Mouse (Mus musculus) kidney, adult 2 months (tissue): ENCODE data around the gene Bcat2.

Experiments
- CTCF ChIP-seq: fragments of 200-500 bp; conservative IDR thresholded peaks from 2 replicates; pipeline ENCODE4 v1.5.1; 2011; ENCODE audit warnings: low read depth, mild to moderate bottlenecking, control low read depth, low read length, moderate library complexity, mixed read lengths; ENCODE audit not compliant: insufficient read depth, insufficient read length
- POLR2A ChIP-seq: fragments of 200-500 bp; IDR thresholded peaks from one replicate; pipeline ENCODE4 v1.6.1; 2011; ENCODE audit warnings: low read depth, low read length, control low read depth

DNA sequence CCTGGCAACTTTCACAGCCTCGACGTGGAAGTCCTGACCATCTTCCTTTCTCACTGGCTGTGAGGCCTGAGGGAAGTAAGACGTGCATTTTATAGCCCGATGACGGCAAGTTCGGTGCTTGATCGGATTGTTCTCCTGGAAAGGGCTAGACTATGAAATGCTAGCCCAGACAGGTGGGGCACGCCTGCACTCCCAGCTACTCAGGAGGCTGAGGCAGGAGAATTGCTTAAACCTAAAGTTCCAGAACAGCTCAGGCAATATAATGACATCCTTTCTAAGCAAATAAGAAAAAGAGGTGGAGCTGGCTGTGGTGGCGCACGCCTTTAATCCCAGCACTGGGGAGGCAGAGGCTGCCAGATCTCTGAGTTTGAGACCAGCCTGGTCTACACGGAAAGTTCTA, 53.6 kb downstream of the Bcat2 start:
- TF ChIP-seq CTCF (no peak), POLR2A (no peak)
